Comparison of ENCODE assay signal across 16 mouse cellular contexts in the genomic region with DNA sequence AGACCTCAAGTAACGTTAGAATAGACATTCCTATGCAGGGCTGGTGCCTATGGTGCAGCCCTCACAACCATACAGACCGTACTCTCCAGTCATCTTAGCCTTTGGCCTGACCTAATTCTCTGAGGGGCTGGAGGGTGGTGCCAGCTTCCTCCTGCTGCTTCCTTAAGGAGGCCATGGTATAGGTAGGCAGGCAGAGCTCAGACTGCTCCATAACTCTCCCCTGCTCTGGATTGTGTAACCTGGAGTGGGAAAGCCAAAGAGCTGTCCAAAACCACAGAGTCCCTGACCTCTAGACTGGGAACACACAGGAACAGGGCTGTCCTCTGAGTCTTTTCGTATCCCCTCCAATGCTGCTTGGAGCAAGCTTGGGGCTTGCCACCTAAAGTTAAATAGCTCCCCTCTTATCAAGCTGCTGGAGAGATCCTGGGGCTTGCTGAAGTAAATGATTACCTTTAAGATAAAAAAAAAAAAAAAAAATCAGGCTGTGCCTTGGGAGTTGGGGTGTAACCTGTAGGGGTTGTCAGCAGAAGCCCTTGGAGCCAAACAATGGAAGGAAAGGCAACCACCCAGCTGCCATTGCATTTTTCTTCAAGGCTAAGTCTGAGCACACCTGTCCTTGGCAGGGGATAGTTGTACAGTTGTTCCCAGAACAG. TPM values are rescaled to one million over a fixed set of nuclear protein-coding genes. Genes with fewer than 3 reads are reported as not detected.
A peak's percentile ranks its signal among the peaks of the same experiment; 100 is the strongest.
DNase-seq lines count a peak whose midpoint lies in the region; ATAC-seq and TF ChIP-seq lines count a peak whose summit lies in the region.
"Had no signal": no experiment of that assay in that cellular context is flagged by ENCODE, and none has a peak within 500 bp of the region (broad histone marks: within the 10 kb centered on the region; RNA-seq: fewer than 3 reads in every experiment).

No protein-coding gene starts in this region.

- H3K4me1 ChIP-seq in liver, embryonic 12.5 days: peaks cover 15% of the 10 kb centered on the region
- H3K4me1 ChIP-seq in liver, embryonic 11.5 days (replicated peaks; ENCODE audit: control insufficient read depth, insufficient read depth, low read length): peaks cover 8% of the 10 kb centered on the region
- peaks cover 12% of the 10 kb centered on the region for H3K4me1 ChIP-seq in intestine, embryonic 15.5 days (replicated peaks)

- H3K4me3 ChIP-seq in liver, embryonic 12.5 days: no peak overlapping the region
- no peak overlapping the region for H3K4me3 ChIP-seq in liver, embryonic 11.5 days (ENCODE audit: low read depth, low read length)
- H3K4me3 ChIP-seq in intestine, embryonic 15.5 days (replicated peaks): no peak overlapping the region
- H3K4me3 ChIP-seq in layer of hippocampus, adult 2 months: no peak overlapping the region
- H3K4me3 ChIP-seq: embryonic facial prominence, embryonic 12.5 days; forebrain, embryonic 10.5 days; left cerebral cortex, adult 2 months; limb, embryonic 12.5 days; midbrain, embryonic 15.5 days had no signal

- H3K4me2 ChIP-seq in liver, embryonic 12.5 days: no peak overlapping the region
- no peak overlapping the region for H3K4me2 ChIP-seq in liver, embryonic 11.5 days
- H3K4me2 ChIP-seq in intestine, embryonic 15.5 days (replicated peaks): peak overlapping the region; percentile 4; the same call in 1 of the 2 replicates
- H3K4me2 ChIP-seq: embryonic facial prominence, embryonic 12.5 days; limb, embryonic 12.5 days; midbrain, embryonic 15.5 days had no signal

- no peak for TF ChIP-seq CTCF in layer of hippocampus, adult 2 months (conservative IDR thresholded peaks at IDR 0.05)

- H3K9ac ChIP-seq in liver, embryonic 12.5 days: no peak overlapping the region
- no peak overlapping the region for H3K9ac ChIP-seq in liver, embryonic 11.5 days (ENCODE audit: low read depth, low read length)
- no peak overlapping the region for H3K9ac ChIP-seq in intestine, embryonic 15.5 days
- H3K9ac ChIP-seq: embryonic facial prominence, embryonic 12.5 days; limb, embryonic 12.5 days; midbrain, embryonic 15.5 days had no signal

- no peak overlapping the region for H3K27ac ChIP-seq in liver, embryonic 12.5 days
- H3K27ac ChIP-seq in liver, embryonic 11.5 days (ENCODE audit: low read depth, low read length): no peak overlapping the region
- H3K27ac ChIP-seq in intestine, embryonic 15.5 days: peak overlapping the region; percentile 70
- no peak overlapping the region for H3K27ac ChIP-seq in layer of hippocampus, adult 2 months
- H3K27ac ChIP-seq: embryonic facial prominence, embryonic 12.5 days; forebrain, embryonic 10.5 days; hindbrain, postnatal 0 days; left cerebral cortex, adult 2 months; limb, embryonic 12.5 days; midbrain, embryonic 15.5 days had no signal

- no peak for DNase-seq in liver, embryonic 11.5 days (ENCODE audit: low spot score)
- DNase-seq in lung, postnatal 25 days (ENCODE audit: low spot score): peak; percentile 81
- DNase-seq in gastrocnemius, postnatal 25 days: no peak
- no peak for DNase-seq in layer of hippocampus, adult 2 months (ENCODE audit: low spot score in 2 of 2)
- no peak for DNase-seq in heart, adult 11 months

- 62% methylated on average over 3 of the region's 3 CpGs for WGBS in liver, embryonic 12.5 days (ENCODE audit: insufficient replicate concordance)
- WGBS in liver, embryonic 11.5 days: 77% methylated on average over 3 of the region's 3 CpGs
- 49% methylated on average over 3 of the region's 3 CpGs for WGBS in intestine, embryonic 15.5 days

- peaks cover 50% of the 10 kb centered on the region for H3K27me3 ChIP-seq in liver, embryonic 12.5 days (replicated peaks)
- H3K27me3 ChIP-seq in liver, embryonic 11.5 days (replicated peaks; ENCODE audit: control insufficient read depth, insufficient read depth, low read length): peaks cover 36% of the 10 kb centered on the region
- peaks cover 19% of the 10 kb centered on the region for H3K27me3 ChIP-seq in intestine, embryonic 15.5 days (replicated peaks)

- H3K9me3 ChIP-seq in liver, embryonic 12.5 days (replicated peaks): no peaks in the 10 kb centered on the region
- H3K9me3 ChIP-seq in liver, embryonic 11.5 days (ENCODE audit: control insufficient read depth, low read length): no peaks in the 10 kb centered on the region
- no peaks in the 10 kb centered on the region for H3K9me3 ChIP-seq in intestine, embryonic 15.5 days
- H3K9me3 ChIP-seq: embryonic facial prominence, embryonic 12.5 days; forebrain, embryonic 10.5 days; limb, embryonic 12.5 days; midbrain, embryonic 15.5 days had no signal

- H3K36me3 ChIP-seq in liver, embryonic 12.5 days: no peaks in the 10 kb centered on the region
- no peaks in the 10 kb centered on the region for H3K36me3 ChIP-seq in liver, embryonic 11.5 days (ENCODE audit: control insufficient read depth, insufficient read depth, low read length)
- no peaks in the 10 kb centered on the region for H3K36me3 ChIP-seq in intestine, embryonic 15.5 days
- H3K36me3 ChIP-seq: embryonic facial prominence, embryonic 12.5 days; limb, embryonic 12.5 days; midbrain, embryonic 15.5 days had no signal

- ATAC-seq in liver, embryonic 12.5 days: peak; percentile 25; the same call in 1 of the 2 replicates
- no peak for ATAC-seq in liver, embryonic 11.5 days (replicated peaks; ENCODE audit: low FRiP score)
- peak; percentile 85 for ATAC-seq in intestine, embryonic 15.5 days
- ATAC-seq: activated CD4-positive, CD25-positive, alpha-beta regulatory T cell, adult 4 months; hindbrain, postnatal 0 days; midbrain, embryonic 15.5 days had no signal

RNA-seq across cellular contexts. Expression of a gene that starts 9.3 kb away (rescaled TPM):
- polyA plus RNA-seq in liver, embryonic 12.5 days (2016; fragmentation: Nextera tagmentation; extraction: Ambion mirVana): 0.57 and 0.98 TPM in 2 replicates
- 1.5 TPM in 2 replicates for polyA plus RNA-seq in liver, embryonic 11.5 days (2014; fragmentation: Nextera tagmentation; extraction: Ambion mirVana)
- polyA plus RNA-seq in intestine, embryonic 15.5 days (2015; fragmentation: Nextera tagmentation; extraction: Ambion mirVana): 8.1 and 9.4 TPM in 2 replicates
- 10 to 100 TPM; 59.5 to 75.2 TPM for total RNA-seq in gastrocnemius, postnatal 25 days (2021)
- total RNA-seq in layer of hippocampus, adult 2 months (2021): 10 to 100 TPM; 31.4 to 31.8 TPM
- total RNA-seq: granulocyte monocyte progenitor cell, adult 5-6 weeks had no signal
- polyA plus RNA-seq: activated CD4-positive, CD25-positive, alpha-beta regulatory T cell, adult 4 months had no signal

RNA-seq across cellular contexts. Expression of a gene that starts 23.5 kb away (rescaled TPM):
- polyA plus RNA-seq in liver, embryonic 12.5 days (2016; fragmentation: Nextera tagmentation; extraction: Ambion mirVana): not detected in 2 replicates
- polyA plus RNA-seq in liver, embryonic 11.5 days (2014; fragmentation: Nextera tagmentation; extraction: Ambion mirVana): 0.43 TPM in 1 of 2 replicates, not detected in the other
- polyA plus RNA-seq in intestine, embryonic 15.5 days (2015; fragmentation: Nextera tagmentation; extraction: Ambion mirVana): 0.28 and 0.55 TPM in 2 replicates
- not detected for total RNA-seq in gastrocnemius, postnatal 25 days (2021)
- total RNA-seq in layer of hippocampus, adult 2 months (2021): 1 to 10 TPM; 4.5 to 6.1 TPM
- total RNA-seq: granulocyte monocyte progenitor cell, adult 5-6 weeks; megakaryocyte progenitor cell, adult 5-6 weeks had no signal
- polyA plus RNA-seq: activated CD4-positive, CD25-positive, alpha-beta regulatory T cell, adult 4 months had no signal

RNA-seq across cellular contexts. Expression of a gene that starts 28.6 kb away (rescaled TPM):
- 30.9 and 31.7 TPM in 2 replicates for polyA plus RNA-seq in liver, embryonic 12.5 days (2016; fragmentation: Nextera tagmentation; extraction: Ambion mirVana)
- 45.5 and 49.0 TPM in 2 replicates for polyA plus RNA-seq in liver, embryonic 11.5 days (2014; fragmentation: Nextera tagmentation; extraction: Ambion mirVana)
- polyA plus RNA-seq in intestine, embryonic 15.5 days (2015; fragmentation: Nextera tagmentation; extraction: Ambion mirVana): 61.4 and 62.3 TPM in 2 replicates
- total RNA-seq in gastrocnemius, postnatal 25 days (2021): 10 to 100 TPM; 17.3 to 20.5 TPM
- 10 to 100 TPM; 29.3 to 30.4 TPM for total RNA-seq in layer of hippocampus, adult 2 months (2021)

RNA-seq across cellular contexts. Expression of a gene that starts 28.9 kb away (rescaled TPM):
- 9.0 and 9.5 TPM in 2 replicates for polyA plus RNA-seq in liver, embryonic 12.5 days (2016; fragmentation: Nextera tagmentation; extraction: Ambion mirVana)
- 6.2 and 8.6 TPM in 2 replicates for polyA plus RNA-seq in liver, embryonic 11.5 days (2014; fragmentation: Nextera tagmentation; extraction: Ambion mirVana)
- polyA plus RNA-seq in intestine, embryonic 15.5 days (2015; fragmentation: Nextera tagmentation; extraction: Ambion mirVana): 5.2 and 6.8 TPM in 2 replicates
- total RNA-seq in gastrocnemius, postnatal 25 days (2021): under 1 TPM; 0.10 to 0.21 TPM
- 1 to 10 TPM; 1.2 to 1.3 TPM for total RNA-seq in layer of hippocampus, adult 2 months (2021)
